Mouse (Mus musculus) central nervous system, embryonic 11.5 days (tissue): ENCODE data around the gene 4930449I24Rik. TPM values are rescaled to one million over a fixed set of nuclear protein-coding genes. Genes with fewer than 3 reads are reported as not detected.

ENCODE experiments used
- polyA plus RNA-seq: library from polyadenylated mRNA; depleted of rRNA; stranded (reverse); fragments of >200 nt; gene quantifications from 2 replicates; pipeline ENCODE4 v1.2.3, GENCODE M21; 2012; rRNA removed

4930449I24Rik gene
- not detected in 2 replicates for polyA plus RNA-seq

GRCm38 (mm10) chr5:146502099-146502498, at the start of gene 4930449I24Rik:
Gene 4930449I24Rik, plus strand, starts transcription at chr5:146502399.

GRCm38 (mm10) chr5:146481665-146482064, 20.5 kb upstream of the 4930449I24Rik start, which contains the start of gene Gm6408:
Gene Gm6408, plus strand, starts transcription at chr5:146481965.

GRCm38 (mm10) chr5:146491063-146491462, 11.1 kb upstream of the 4930449I24Rik start, which contains the start of gene Gm6370:
Gene Gm6370, plus strand, starts transcription at chr5:146491363.

GRCm38 (mm10) chr5:146513823-146514222, 11.6 kb downstream of the 4930449I24Rik start, which contains the start of gene Gm3402:
Gene Gm3402, plus strand, starts transcription at chr5:146514123.

GRCm38 (mm10) chr5:146525501-146525900, 23.3 kb downstream of the 4930449I24Rik start, which contains the start of gene Gm3404:
Gene Gm3404, plus strand, starts transcription at chr5:146525801.

GRCm38 (mm10) chr5:146537347-146537746, 35.1 kb downstream of the 4930449I24Rik start, which contains the start of gene Gm3409:
Gene Gm3409, plus strand, starts transcription at chr5:146537647.

Other genes with a start within 250 kb of the 4930449I24Rik start
- gene Wasf3, start 117.4 kb upstream of the 4930449I24Rik start, polyA plus RNA-seq: 18.0 and 19.2 TPM in 2 replicates
- gene Gm6408, start 20.4 kb upstream of the 4930449I24Rik start, polyA plus RNA-seq: 0.06 TPM in 1 of 2 replicates, not detected in the other
- not detected in 2 replicates for gene Gm6370, start 11.0 kb upstream of the 4930449I24Rik start, polyA plus RNA-seq
- not detected in 2 replicates for gene Gm3402, start 11.7 kb downstream of the 4930449I24Rik start, polyA plus RNA-seq
- not detected in 2 replicates for gene Gm3404, start 23.4 kb downstream of the 4930449I24Rik start, polyA plus RNA-seq
- gene Gm3409, start 35.2 kb downstream of the 4930449I24Rik start, polyA plus RNA-seq: not detected in 2 replicates
- gene Gm3415, start 53.7 kb downstream of the 4930449I24Rik start, polyA plus RNA-seq: not detected in 2 replicates
- gene Gpr12, start 82.8 kb downstream of the 4930449I24Rik start, polyA plus RNA-seq: 0.11 and 0.71 TPM in 2 replicates